Mouse (Mus musculus) hindbrain, embryonic 15.5 days (tissue): ENCODE data around the gene Frmd5. TPM values are rescaled to one million over a fixed set of nuclear protein-coding genes. Genes with fewer than 3 reads are reported as not detected.
A peak's percentile ranks its signal among the peaks of the same experiment; 100 is the strongest.

Experiments used
- ATAC-seq: fragments of 200-750 bp; cut with Nextera tagmentation; 2 replicates; pipeline ENCODE4 v1.8.0; 2017; ENCODE audit warnings: low read depth, moderate number of reproducible peaks, moderate TSS enrichment; ENCODE audit not compliant: low FRiP score
- H3K27ac ChIP-seq: fragments of 300-500 bp; sonication (generic); replicated peaks from 2 replicates; pipeline ENCODE4 v1.5.1; 2015; ENCODE audit warnings: mild to moderate bottlenecking, inconsistent platforms
- H3K27me3 ChIP-seq: fragments of 300-500 bp; sonication (generic); 2 replicates; pipeline ENCODE4 v1.6.1; 2015; ENCODE audit warnings: control low read depth, inconsistent platforms
- H3K36me3 ChIP-seq: fragments of 300-500 bp; sonication (generic); 2 replicates; pipeline ENCODE4 v1.6.1; 2015; ENCODE audit warnings: control low read depth, inconsistent platforms
- H3K4me1 ChIP-seq: fragments of 300-500 bp; sonication (generic); replicated peaks from 2 replicates; pipeline ENCODE4 v1.6.1; 2015; ENCODE audit warnings: control low read depth, inconsistent platforms
- H3K4me2 ChIP-seq: fragments of 300-500 bp; sonication (generic); 2 replicates; pipeline ENCODE4 v1.6.1; 2015; ENCODE audit warnings: moderate library complexity, mild to moderate bottlenecking, inconsistent platforms
- H3K4me3 ChIP-seq: fragments of 300-500 bp; sonication (generic); 2 replicates; pipeline ENCODE4 v1.5.1; 2015; ENCODE audit warnings: mild to moderate bottlenecking, inconsistent platforms
- H3K9ac ChIP-seq: fragments of 300-500 bp; sonication (generic); 2 replicates; pipeline ENCODE4 v1.6.1; 2015; ENCODE audit warnings: inconsistent platforms
- H3K9me3 ChIP-seq: fragments of 300-500 bp; sonication (generic); 2 replicates; pipeline ENCODE4 v1.6.1; 2016; ENCODE audit warnings: control low read depth, inconsistent platforms
- WGBS: fragments of 180-500 bp; shearing (Covaris S2); methylation state at CpG from one replicate; pipeline ENCODE4 v1.1.7; 2015; 5-methylcytosine and 5-hydroxymethylcytosine counted together
- polyA plus RNA-seq: library from polyadenylated mRNA; unstranded; fragments of >200 nt; fragmentation: Nextera tagmentation; extraction: Ambion mirVana; gene quantifications from 2 replicates; pipeline ENCODE4 v1.2.1, GENCODE M21; 2015

Gene Frmd5
- polyA plus RNA-seq, 1 experiment from 2014 or later: 31.0 TPM

DNA sequence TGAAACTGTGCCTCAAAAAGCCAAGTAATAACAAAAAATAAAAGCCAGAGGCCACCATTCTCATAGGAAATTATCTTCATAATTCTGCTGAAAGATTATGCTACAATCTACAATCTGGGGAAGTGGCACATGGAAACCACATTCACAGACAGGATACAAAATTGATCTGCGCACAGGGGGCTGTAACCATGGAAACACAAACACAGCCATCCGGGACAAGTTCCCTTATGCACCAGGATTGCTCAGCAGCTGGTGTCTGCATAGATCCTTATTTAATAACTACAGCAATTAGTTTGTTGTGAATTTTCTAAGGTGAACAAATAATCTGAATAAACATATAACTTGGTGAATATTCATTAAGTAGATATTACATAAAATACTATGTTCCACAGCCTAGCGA, 89.8 kb downstream of the Frmd5 start:
- Histone ChIP-seq H3K4me1 (peaks cover 26% of the 10 kb centered on the region), H3K4me2 (no peak overlapping the region), H3K9me3 (no peaks in the 10 kb centered on the region), H3K9ac (no peak overlapping the region), H3K27me3 (no peaks in the 10 kb centered on the region), H3K4me3 (no peak overlapping the region), H3K27ac (0 out of 2 replicates have a peak overlapping the region, but pooled peaks have one; percentile 2), H3K36me3 (no peaks in the 10 kb centered on the region)
- WGBS: 29% methylated on average over 3 of the region's 3 CpGs
- no peak for ATAC-seq

DNA sequence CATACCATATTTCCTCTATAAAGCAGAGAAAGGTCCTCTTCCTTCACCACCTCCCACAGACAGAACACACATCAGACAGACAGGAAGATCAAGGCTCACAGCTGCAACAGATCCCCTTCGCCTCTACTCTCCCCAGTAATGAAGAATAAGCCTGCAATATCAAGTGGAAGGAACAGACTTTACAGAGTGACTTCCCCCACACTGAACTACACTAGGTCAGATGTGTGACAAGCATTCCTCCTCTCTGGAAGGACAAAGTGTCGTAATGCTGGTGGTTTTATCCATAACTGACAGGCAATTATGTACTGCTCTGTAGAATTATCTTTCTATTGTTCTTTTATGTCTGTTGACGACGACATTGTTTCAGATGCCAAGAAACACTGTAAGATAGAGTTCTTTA, 93.3 kb downstream of the Frmd5 start:
- no peak overlapping the region for H3K9ac ChIP-seq
- no peak overlapping the region for H3K4me3 ChIP-seq
- no peaks in the 10 kb centered on the region for H3K36me3 ChIP-seq
- H3K4me1 ChIP-seq: peaks cover 27% of the 10 kb centered on the region
- 78% methylated on average over 4 of the region's 4 CpGs for WGBS
- H3K4me2 ChIP-seq: no peak overlapping the region
- no peaks in the 10 kb centered on the region for H3K9me3 ChIP-seq
- ATAC-seq: no peak
- H3K27ac ChIP-seq: no peak overlapping the region
- no peaks in the 10 kb centered on the region for H3K27me3 ChIP-seq

DNA sequence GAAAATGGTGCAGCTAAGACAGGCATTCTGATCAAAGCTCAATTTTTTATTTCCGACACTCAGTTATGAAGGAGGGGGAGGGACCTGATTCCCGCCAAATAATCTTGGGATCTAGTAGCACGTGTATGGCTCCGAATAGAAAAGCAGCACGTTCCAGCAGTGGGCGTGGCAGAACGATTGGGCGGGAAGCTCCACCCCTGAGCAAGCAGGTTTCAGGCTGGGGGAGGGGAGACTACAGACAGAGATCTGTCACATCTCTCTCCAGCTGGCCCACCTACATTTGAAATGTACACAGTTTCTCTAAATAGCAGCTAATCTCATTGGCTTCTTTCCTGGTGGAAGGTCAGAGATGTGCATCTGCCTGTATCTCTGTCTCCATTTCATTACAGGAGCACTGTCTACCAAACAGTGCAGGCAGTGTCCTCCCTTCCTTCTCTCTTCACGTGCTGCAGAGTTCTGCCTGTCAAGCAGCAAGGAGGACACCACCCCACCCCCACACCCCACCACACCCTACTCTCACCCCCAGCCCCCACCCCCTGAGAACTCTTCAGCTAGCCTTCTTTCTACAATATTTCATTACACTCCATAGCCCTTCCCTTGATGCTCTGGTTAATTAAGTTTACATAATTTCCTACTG, 95.0 kb downstream of the Frmd5 start:
- 0 out of 2 replicates have a peak overlapping the region, but pooled peaks have one; percentile 12 for H3K27ac ChIP-seq
- H3K9me3 ChIP-seq: no peaks in the 10 kb centered on the region
- H3K4me3 ChIP-seq: no peak overlapping the region
- H3K4me1 ChIP-seq: peaks cover 15% of the 10 kb centered on the region
- ATAC-seq: no peak; the same call in 1 of the 2 replicates
- 29% methylated on average over 9 of the region's 9 CpGs for WGBS
- no peaks in the 10 kb centered on the region for H3K36me3 ChIP-seq
- no peak overlapping the region for H3K9ac ChIP-seq
- no peaks in the 10 kb centered on the region for H3K27me3 ChIP-seq
- peak overlapping the region; percentile 4 for H3K4me2 ChIP-seq

DNA sequence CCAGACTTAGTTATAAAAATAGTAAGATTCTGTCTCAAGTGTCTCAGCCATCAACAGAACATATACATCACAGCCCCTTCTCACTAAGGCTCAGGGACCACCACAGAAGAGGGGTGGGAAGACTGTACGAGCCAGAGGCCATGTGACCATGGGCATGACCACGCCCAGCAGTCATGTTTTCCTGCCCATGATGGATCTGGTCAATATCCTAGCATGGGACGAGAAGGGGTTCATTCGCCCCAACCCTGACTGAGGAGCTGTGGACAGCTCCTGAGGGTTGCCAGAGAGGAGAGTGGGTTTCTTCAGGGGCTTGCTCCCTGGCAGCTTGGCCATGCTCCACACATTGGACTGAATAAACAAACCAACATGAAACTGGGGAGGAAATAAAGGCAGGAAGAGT, 97.8 kb downstream of the Frmd5 start:
- ATAC-seq: no peak
- Histone ChIP-seq H3K4me1 (peaks cover 19% of the 10 kb centered on the region), H3K4me3 (no peak overlapping the region), H3K4me2 (no peak overlapping the region), H3K36me3 (no peaks in the 10 kb centered on the region), H3K27me3 (no peaks in the 10 kb centered on the region), H3K9ac (no peak overlapping the region), H3K27ac (no peak overlapping the region), H3K9me3 (no peaks in the 10 kb centered on the region)
- WGBS: 90% methylated on average over 4 of the region's 4 CpGs

DNA sequence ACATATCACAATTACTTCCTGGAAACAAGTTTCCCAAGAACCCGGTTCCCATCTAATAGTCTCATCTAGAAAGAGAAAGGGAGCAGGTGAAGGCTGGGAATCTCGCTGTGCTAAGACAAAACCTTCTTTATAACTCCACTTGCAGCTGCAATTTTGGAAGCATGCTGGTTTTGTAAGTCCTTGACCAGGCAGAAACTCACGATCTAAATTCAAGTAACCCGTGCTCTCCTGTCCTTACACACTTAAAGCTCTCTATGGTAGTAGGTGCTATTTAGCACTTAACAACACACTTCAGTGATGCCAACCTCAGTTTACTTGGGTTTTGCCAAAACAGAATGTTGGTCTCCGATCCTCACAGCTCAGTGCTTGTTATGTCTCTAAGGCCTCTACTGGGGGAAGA, 99.4 kb downstream of the Frmd5 start:
- Histone ChIP-seq H3K9ac (no peak overlapping the region), H3K27me3 (no peaks in the 10 kb centered on the region), H3K36me3 (no peaks in the 10 kb centered on the region), H3K4me3 (no peak overlapping the region), H3K9me3 (no peaks in the 10 kb centered on the region), H3K27ac (no peak overlapping the region), H3K4me1 (peaks cover 14% of the 10 kb centered on the region), H3K4me2 (no peak overlapping the region)
- no peak for ATAC-seq
- WGBS: 86% methylated on average over 5 of the region's 5 CpGs

DNA sequence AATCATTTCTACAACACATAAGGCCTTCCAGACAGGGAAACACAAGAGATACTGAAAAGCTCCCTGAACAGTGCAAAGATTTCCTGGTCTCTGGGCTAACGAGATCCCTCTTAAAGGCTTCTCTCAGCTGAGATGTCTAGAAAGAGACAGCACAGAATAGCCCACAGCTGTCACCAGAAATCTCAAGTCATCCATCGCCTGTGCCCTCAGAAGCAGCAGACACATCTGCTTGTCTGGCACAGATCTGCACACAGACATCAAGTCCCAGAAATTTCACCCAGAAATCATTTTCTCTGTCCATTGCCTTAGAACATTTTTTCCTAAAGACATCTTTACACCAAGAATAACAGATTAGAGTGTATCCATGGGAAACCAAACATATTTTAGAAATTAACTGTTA, 101.1 kb downstream of the Frmd5 start:
- H3K27ac ChIP-seq: 0 out of 2 replicates have a peak overlapping the region, but pooled peaks have one; percentile 45
- no peaks in the 10 kb centered on the region for H3K36me3 ChIP-seq
- no peaks in the 10 kb centered on the region for H3K9me3 ChIP-seq
- ATAC-seq: no peak
- H3K4me3 ChIP-seq: no peak overlapping the region
- no peak overlapping the region for H3K4me2 ChIP-seq
- H3K4me1 ChIP-seq: peaks cover 10% of the 10 kb centered on the region; the same call in 1 of the 2 replicates
- WGBS: 51% methylated on average over 2 of the region's 2 CpGs
- no peaks in the 10 kb centered on the region for H3K27me3 ChIP-seq
- H3K9ac ChIP-seq: no peak overlapping the region

DNA sequence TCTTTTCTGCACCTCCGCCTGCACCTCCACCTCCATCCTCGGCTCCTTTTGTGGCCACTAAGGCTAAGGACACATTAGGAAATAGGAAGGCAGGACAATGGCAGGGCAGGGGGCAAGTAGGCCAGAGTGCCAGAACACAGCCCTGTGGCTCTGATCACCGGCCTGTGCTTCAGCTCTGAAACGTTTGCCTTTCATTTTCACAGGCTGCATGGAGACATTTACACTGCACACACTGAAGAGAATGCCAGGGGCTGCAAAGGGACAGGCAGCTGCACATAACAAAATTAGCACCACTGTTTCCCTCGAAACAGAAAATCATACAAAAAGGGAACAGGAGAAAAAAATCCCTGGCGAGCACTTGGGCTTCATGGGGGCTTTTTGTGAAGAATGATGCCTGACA, 107.6 kb downstream of the Frmd5 start:
- no peak overlapping the region for H3K4me3 ChIP-seq
- H3K36me3 ChIP-seq: no peaks in the 10 kb centered on the region
- peaks cover 22% of the 10 kb centered on the region for H3K4me1 ChIP-seq
- no peak overlapping the region for H3K4me2 ChIP-seq
- H3K27ac ChIP-seq: 0 out of 2 replicates have a peak overlapping the region, but pooled peaks have one; percentile 35
- H3K9me3 ChIP-seq: no peaks in the 10 kb centered on the region
- no peaks in the 10 kb centered on the region for H3K27me3 ChIP-seq
- WGBS: 18% methylated on average over 6 of the region's 6 CpGs
- ATAC-seq: no peak
- no peak overlapping the region for H3K9ac ChIP-seq

DNA sequence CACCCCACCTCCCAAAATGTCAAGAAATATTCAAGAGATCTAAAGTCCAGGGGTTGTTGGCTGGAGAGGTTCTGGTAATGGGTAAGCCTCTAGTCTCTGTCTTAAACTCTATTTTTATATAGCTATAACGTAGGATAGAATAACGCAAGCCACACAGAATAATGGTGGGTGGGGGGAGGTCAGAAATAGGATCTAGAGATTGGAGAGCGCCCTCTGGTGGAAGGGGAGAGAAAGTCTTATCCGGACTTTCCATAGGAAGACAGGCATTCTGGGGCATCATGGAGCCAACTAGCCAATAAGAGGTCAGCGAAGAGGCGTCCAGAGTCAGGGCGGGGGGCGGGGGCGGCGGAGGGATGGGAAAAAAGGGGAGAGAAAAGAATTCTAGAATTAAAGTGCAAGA, 111.5 kb downstream of the Frmd5 start:
- H3K4me2 ChIP-seq: no peak overlapping the region
- no peak overlapping the region for H3K9ac ChIP-seq
- no peak overlapping the region for H3K4me3 ChIP-seq
- peaks cover 22% of the 10 kb centered on the region for H3K4me1 ChIP-seq
- no peak for ATAC-seq
- 87% methylated on average over 10 of the region's 10 CpGs for WGBS
- no peaks in the 10 kb centered on the region for H3K36me3 ChIP-seq
- H3K27ac ChIP-seq: no peak overlapping the region
- H3K9me3 ChIP-seq: no peaks in the 10 kb centered on the region
- no peaks in the 10 kb centered on the region for H3K27me3 ChIP-seq

DNA sequence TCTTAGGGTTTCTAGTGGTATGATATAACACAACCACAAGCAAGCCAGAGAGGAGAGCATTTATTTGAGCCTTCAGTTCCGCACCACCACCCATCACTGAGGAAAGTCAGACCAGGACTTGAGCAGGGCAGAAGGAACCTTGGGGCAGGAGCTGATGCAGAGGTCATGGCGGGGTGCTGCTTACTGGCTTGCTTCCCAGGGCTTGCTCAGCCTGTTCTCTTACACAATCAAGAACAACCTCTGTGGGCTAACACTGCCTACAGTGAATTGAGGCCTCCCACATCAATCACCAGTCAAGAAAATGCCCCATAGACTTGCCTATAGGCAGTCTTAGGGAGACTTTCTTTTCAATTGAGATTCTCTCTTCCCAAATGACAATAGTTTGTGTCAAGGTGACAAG, 118.8 kb downstream of the Frmd5 start:
- WGBS: 66% methylated on average over 2 of the region's 2 CpGs
- Histone ChIP-seq H3K4me3 (no peak overlapping the region), H3K36me3 (no peaks in the 10 kb centered on the region), H3K4me2 (no peak overlapping the region), H3K4me1 (no peaks in the 10 kb centered on the region), H3K27me3 (no peaks in the 10 kb centered on the region), H3K9me3 (no peaks in the 10 kb centered on the region), H3K27ac (no peak overlapping the region), H3K9ac (no peak overlapping the region)
- no peak for ATAC-seq

DNA sequence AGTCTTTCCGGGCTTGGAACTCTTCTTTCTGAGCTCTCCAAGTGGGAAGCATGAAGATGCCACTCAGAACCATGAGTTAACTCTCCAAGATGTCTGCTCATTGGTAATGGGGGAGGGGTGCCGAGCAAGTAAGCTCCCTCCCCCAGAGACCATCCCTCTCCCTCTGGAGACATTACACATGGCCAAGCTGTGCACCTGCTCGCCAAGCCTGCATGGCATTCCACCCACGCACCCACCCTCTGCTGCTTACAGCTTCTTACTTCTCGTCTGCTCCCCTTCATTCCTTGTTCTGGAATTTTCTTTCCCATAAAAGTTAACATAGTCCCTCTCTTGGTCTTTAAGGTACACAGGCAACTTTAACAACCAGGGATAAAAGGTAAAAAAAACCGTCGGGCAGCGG, 123.3 kb downstream of the Frmd5 start:
- Histone ChIP-seq H3K36me3 (no peaks in the 10 kb centered on the region), H3K9ac (no peak overlapping the region), H3K4me1 (no peaks in the 10 kb centered on the region), H3K4me3 (no peak overlapping the region), H3K4me2 (no peak overlapping the region), H3K27ac (no peak overlapping the region), H3K27me3 (no peaks in the 10 kb centered on the region), H3K9me3 (no peaks in the 10 kb centered on the region)
- WGBS: 94% methylated on average over 8 of the region's 8 CpGs
- no peak for ATAC-seq

DNA sequence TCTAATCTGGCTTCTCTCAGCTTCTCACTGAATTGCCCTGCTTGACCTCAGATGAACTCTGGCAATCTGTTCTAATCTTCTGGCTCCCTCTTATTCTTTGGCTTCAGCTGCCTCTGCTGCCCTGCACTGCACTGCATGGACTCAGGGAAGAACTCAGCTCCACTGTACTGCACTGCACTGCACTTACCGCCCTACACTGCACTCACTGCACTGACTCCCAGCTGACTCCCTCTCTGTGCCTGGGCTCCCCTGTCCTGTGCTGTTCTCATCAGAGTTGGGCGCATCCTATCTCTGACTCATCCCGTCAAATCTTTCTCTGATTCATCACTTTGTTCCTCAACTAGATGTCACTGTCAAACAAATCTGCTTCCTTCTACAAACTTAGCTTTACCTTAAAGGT, 124.5 kb downstream of the Frmd5 start:
- Histone ChIP-seq H3K36me3 (no peaks in the 10 kb centered on the region), H3K27me3 (no peaks in the 10 kb centered on the region), H3K4me1 (peaks cover 6% of the 10 kb centered on the region), H3K9ac (no peak overlapping the region), H3K4me2 (no peak overlapping the region), H3K27ac (no peak overlapping the region), H3K4me3 (no peak overlapping the region), H3K9me3 (no peaks in the 10 kb centered on the region)
- WGBS: 95% methylated on average over 3 of the region's 3 CpGs
- 0 out of 2 replicates have a peak, but pooled peaks have one; percentile 71 for ATAC-seq

DNA sequence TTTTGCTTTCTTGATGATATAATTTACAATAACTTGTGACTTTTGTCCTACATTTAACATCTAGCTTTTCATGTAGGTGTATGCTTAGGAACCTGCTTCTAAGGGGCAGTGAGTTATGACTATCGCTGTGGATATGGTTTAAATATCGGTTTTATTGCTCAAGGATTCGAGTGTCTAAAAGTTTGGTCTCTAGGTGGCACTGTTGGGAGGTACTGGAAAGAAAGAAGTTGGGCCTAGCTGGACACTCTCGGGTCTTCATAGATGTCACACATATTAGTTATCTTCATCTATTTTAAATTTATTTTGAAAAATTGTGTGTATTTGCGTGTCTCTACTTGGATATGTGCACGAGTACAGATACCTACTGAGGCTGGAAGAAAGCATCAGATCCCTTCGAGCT, 127.2 kb downstream of the Frmd5 start:
- H3K9me3 ChIP-seq: no peaks in the 10 kb centered on the region
- no peak for ATAC-seq
- no peak overlapping the region for H3K4me2 ChIP-seq
- no peaks in the 10 kb centered on the region for H3K36me3 ChIP-seq
- no peak overlapping the region for H3K4me3 ChIP-seq
- H3K27ac ChIP-seq: no peak overlapping the region
- 83% methylated on average over 7 of the region's 7 CpGs for WGBS
- no peaks in the 10 kb centered on the region for H3K27me3 ChIP-seq
- no peak overlapping the region for H3K9ac ChIP-seq
- peaks cover 11% of the 10 kb centered on the region for H3K4me1 ChIP-seq

DNA sequence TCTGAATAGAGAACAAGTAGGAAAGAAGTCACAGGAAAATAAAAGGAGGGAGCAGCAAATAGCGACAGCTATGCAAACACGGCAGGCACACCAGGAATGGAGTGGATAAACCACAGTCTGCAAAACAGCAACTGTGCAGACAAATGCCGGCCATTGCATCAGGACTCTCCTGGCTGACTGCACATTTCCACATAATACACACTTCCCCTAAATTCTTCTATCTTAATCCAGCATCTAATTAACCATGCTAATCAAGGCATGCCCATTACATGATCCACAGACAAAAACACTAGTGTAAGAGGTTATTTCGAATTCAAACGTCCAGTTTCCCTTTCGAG, 129.3 kb downstream of the Frmd5 start:
- Histone ChIP-seq H3K9ac (no peak overlapping the region), H3K9me3 (no peaks in the 10 kb centered on the region), H3K27me3 (no peaks in the 10 kb centered on the region), H3K4me2 (no peak overlapping the region), H3K4me3 (no peak overlapping the region), H3K27ac (peak overlapping the region; percentile 30), H3K4me1 (peaks cover 11% of the 10 kb centered on the region), H3K36me3 (no peaks in the 10 kb centered on the region)
- no peak for ATAC-seq
- 44% methylated on average over 6 of the region's 6 CpGs for WGBS
